Mouse (Mus musculus) erythroblast, embryonic 14.5 days (primary cell): ENCODE data around the gene Ncapd3.

ENCODE experiments used
- GATA1 ChIP-seq: IDR thresholded peaks from 2 replicates; pipeline ENCODE4 v1.6.1; 2012; ENCODE audit warnings: low read length, inconsistent platforms, mixed read lengths
- TAL1 ChIP-seq: IDR thresholded peaks from 3 replicates; pipeline ENCODE4 v1.6.1; 2012; ENCODE audit warnings: low read length, inconsistent platforms, mixed read lengths

DNA sequence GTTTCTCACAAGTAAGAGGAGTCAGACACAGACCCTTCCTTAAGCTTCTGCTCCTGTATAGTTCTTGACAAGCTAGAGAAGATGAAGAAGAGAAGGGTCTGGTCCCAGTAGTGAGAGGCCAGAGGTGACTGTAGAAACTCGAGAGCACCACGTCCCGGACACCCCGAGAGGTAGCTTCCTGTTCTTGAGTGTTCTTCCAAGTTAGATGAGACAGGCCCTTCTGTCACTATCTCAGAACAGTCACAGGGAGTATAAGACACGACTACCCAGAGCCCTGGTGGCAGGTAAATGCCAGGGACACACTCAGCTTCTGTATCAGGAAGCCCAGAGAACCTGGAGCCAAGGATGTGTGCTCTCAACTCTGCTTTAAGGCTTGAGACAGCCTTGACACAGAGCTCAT lies 20.7 kb upstream of the Ncapd3 start:
- TF ChIP-seq GATA1 = no peak
- no peak for TF ChIP-seq TAL1
